Mouse (Mus musculus) cortical plate, adult 2 months (tissue): ENCODE data around the gene Hoxb13.

Source experiments
- CTCF ChIP-seq: fragments of 200-500 bp; IDR thresholded peaks from 2 replicates; pipeline ENCODE4 v1.5.1; 2011; ENCODE audit warnings: mild to moderate bottlenecking, control low read depth, low read length; ENCODE audit not compliant: insufficient read depth; ENCODE audit errors: extremely low read depth
- POLR2A ChIP-seq: fragments of 200-500 bp; IDR thresholded peaks from 2 replicates; pipeline ENCODE4 v1.6.1; 2011; ENCODE audit warnings: mild to moderate bottlenecking, low read length, control low read depth; ENCODE audit not compliant: insufficient read depth; ENCODE audit errors: extremely low read depth

- TF ChIP-seq POLR2A (no peak), CTCF (no peak)
Observed at GRCm38 (mm10) chr11:96187321-96187720, 6.8 kb upstream of the Hoxb13 start.
